Mouse (Mus musculus) thymus, adult 2 months (tissue): ENCODE measurements at regions not wholly inside any gene's neighbourhood (a gene's known extent, or its start where the extent isn't known, plus 50 kb on each side); places are given as distances from the start of the nearest gene placed in this dataset.

Source experiments
- CTCF ChIP-seq: fragments of 200-500 bp; IDR thresholded peaks from 2 replicates; pipeline ENCODE4 v1.5.1; 2012; ENCODE audit warnings: mild to moderate bottlenecking, control low read depth, low read length, moderate library complexity, borderline replicate concordance; ENCODE audit not compliant: control insufficient read depth, poor library complexity, insufficient read depth; ENCODE audit errors: extremely low read depth
- POLR2A ChIP-seq: fragments of 200-500 bp; IDR thresholded peaks from 2 replicates; pipeline ENCODE4 v1.6.1; 2012; ENCODE audit warnings: mild to moderate bottlenecking, low read length, control low read depth, moderate library complexity; ENCODE audit not compliant: control insufficient read depth, poor library complexity, insufficient read depth; ENCODE audit errors: extremely low read depth

DNA sequence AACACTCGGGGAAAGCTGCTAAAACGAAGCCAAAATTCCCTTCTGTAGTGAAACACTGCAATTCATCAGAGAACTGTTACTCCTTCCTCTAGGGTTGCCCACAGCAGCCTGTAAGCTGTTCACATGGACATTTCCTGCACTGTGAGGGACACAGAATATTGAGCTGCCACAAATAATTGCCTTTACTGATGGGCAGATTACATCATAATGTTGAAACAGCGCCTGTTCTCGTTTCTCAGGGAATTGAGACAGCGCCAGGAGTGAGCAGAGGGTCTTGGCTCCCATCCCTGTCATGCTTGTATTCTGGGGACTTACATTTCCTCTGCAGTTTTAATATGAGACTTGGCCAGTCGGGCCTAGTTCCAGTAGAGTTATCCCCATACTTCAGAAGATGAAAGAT, 357.3 kb downstream of the Bmper start:
- no peak for TF ChIP-seq CTCF
- no peak for TF ChIP-seq POLR2A
